Mouse (Mus musculus): ENCODE measurements around the gene Sdhd. TPM values are rescaled to one million over a fixed set of nuclear protein-coding genes. Genes with fewer than 3 reads are reported as not detected.
A peak's percentile ranks its signal among the peaks of the same experiment; 100 is the strongest.
"Not testable (repeated sequence)": the region's sequence is repeated elsewhere in the genome, so short reads cannot be mapped to it uniquely, and the experiment has no call there.

Gene Sdhd
- total RNA-seq (2021): 100 to 1,000 TPM; 334 to 384 TPM
- long read RNA-seq, experiment 1, transcript Sdhd-201 (4 exons, 1,231 nt): major isoform, 422 of 471 reads
- long read RNA-seq, experiment 1, partial matches to known transcripts: 44 of 471 reads
- long read RNA-seq, experiment 1, other reads (novel, unspliced or antisense): 5 of 471 reads
- long read RNA-seq, experiment 2, transcript Sdhd-201 (4 exons, 1,231 nt): major isoform, 410 of 491 reads
- long read RNA-seq, experiment 2, partial matches to known transcripts: 79 of 491 reads
- long read RNA-seq, experiment 2, other reads (novel, unspliced or antisense): 2 of 491 reads

GRCm38 (mm10) chr9:50603189-50603997 is at the start of gene Sdhd, which contains the start of gene Timm8b:
Sdhd (minus strand) TSS chr9:50603812.
Timm8b (plus strand) TSS chr9:50603910.
- intact Hi-C loops (cut with DNase I; ENCODE audit: low total_unique reads): no loop called here
- DNase-seq: peak; percentile 92

GRCm38 (mm10) chr9:50650503-50650902 is 46.9 kb upstream of the Sdhd start:
- intact Hi-C loops (cut with DNase I; ENCODE audit: low total_unique reads): no loop called here
- DNase-seq: no peak

GRCm38 (mm10) chr9:50646826-50647370 is 43.3 kb upstream of the Sdhd start:
- intact Hi-C loops (cut with DNase I; ENCODE audit: low total_unique reads): no loop called here
- no peak for DNase-seq

- no peak for DNase-seq
- intact Hi-C loops (cut with DNase I; ENCODE audit: low total_unique reads): no loop called here
These were observed 30.7 kb upstream of the Sdhd start for GRCm38 (mm10) chr9:50634270-50634669.

GRCm38 (mm10) chr9:50633059-50633458 is 29.4 kb upstream of the Sdhd start:
- intact Hi-C loops (cut with DNase I; ENCODE audit: low total_unique reads): no loop called here

GRCm38 (mm10) chr9:50632016-50632688 is 28.5 kb upstream of the Sdhd start:
- DNase-seq: no peak
- intact Hi-C loops (cut with DNase I; ENCODE audit: low total_unique reads): no loop called here

More at GRCm38 (mm10) chr9:50633059-50633458, 29.4 kb upstream of the Sdhd start:
- no peak for DNase-seq

GRCm38 (mm10) chr9:50630903-50631302 is 27.3 kb upstream of the Sdhd start:
- intact Hi-C loops (cut with DNase I; ENCODE audit: low total_unique reads); DNase-seq: not testable (repeated sequence)

GRCm38 (mm10) chr9:50617794-50618330 is 14.2 kb upstream of the Sdhd start:
- no peak for DNase-seq
- intact Hi-C loops (cut with DNase I; ENCODE audit: low total_unique reads): no loop called here

- intact Hi-C loops (cut with DNase I; ENCODE audit: low total_unique reads): no loop called here
- DNase-seq: peak; percentile 81
These were observed 13.4 kb upstream of the Sdhd start, which contains the start of the genes Pih1d2 and Nkapd1 for GRCm38 (mm10) chr9:50616766-50617603. Pih1d2 (plus strand) TSS chr9:50617321. Nkapd1 (minus strand) TSS chr9:50617464.

GRCm38 (mm10) chr9:50616161-50616560 is 12.5 kb upstream of the Sdhd start:
- DNase-seq: no peak
- intact Hi-C loops (cut with DNase I; ENCODE audit: low total_unique reads): no loop called here

GRCm38 (mm10) chr9:50612115-50612514 is 8.5 kb upstream of the Sdhd start:
- no peak for DNase-seq
- intact Hi-C loops (cut with DNase I; ENCODE audit: low total_unique reads): no loop called here

GRCm38 (mm10) chr9:50604338-50604737 is 726 bp upstream of the Sdhd start:
- DNase-seq: no peak
- intact Hi-C loops (cut with DNase I; ENCODE audit: low total_unique reads): no loop called here

- no peak for DNase-seq
- intact Hi-C loops (cut with DNase I; ENCODE audit: low total_unique reads): no loop called here
These were observed 349 bp upstream of the Sdhd start for GRCm38 (mm10) chr9:50603998-50604324.

GRCm38 (mm10) chr9:50602055-50602845 is 1.4 kb downstream of the Sdhd start:
- intact Hi-C loops (cut with DNase I; ENCODE audit: low total_unique reads): no loop called here
- no peak for DNase-seq

GRCm38 (mm10) chr9:50601536-50601935 is 2.1 kb downstream of the Sdhd start:
- DNase-seq: no peak
- intact Hi-C loops (cut with DNase I; ENCODE audit: low total_unique reads): no loop called here

- peak; percentile 41 for DNase-seq
- intact Hi-C loops (cut with DNase I; ENCODE audit: low total_unique reads): no loop called here
These were observed 6.6 kb downstream of the Sdhd start for GRCm38 (mm10) chr9:50596973-50597372.

- intact Hi-C loops (cut with DNase I; ENCODE audit: low total_unique reads): no loop called here
- no peak for DNase-seq
These were observed 8.7 kb downstream of the Sdhd start for GRCm38 (mm10) chr9:50594794-50595417.

- intact Hi-C loops (cut with DNase I; ENCODE audit: low total_unique reads): no loop called here
- no peak for DNase-seq
These were observed 10.1 kb downstream of the Sdhd start for GRCm38 (mm10) chr9:50593544-50593943.

Data from gastrocnemius, postnatal 14 days (tissue).